Mouse (Mus musculus): Measurements from ENCODE around the gene Fam214b. TPM values are rescaled to one million over a fixed set of nuclear protein-coding genes. Genes with fewer than 3 reads are reported as not detected.
A peak's percentile ranks its signal among the peaks of the same experiment; 100 is the strongest.
"Not testable (repeated sequence)": the region's sequence is repeated elsewhere in the genome, so short reads cannot be mapped to it uniquely, and the experiment has no call there.

Gene Fam214b
- total and polyA plus RNA-seq, 2 experiments from 2014 or later = 32.3 to 48.7 TPM

- peak within 1 kb of the TSS; percentile 55 for H3K9ac ChIP-seq (replicated peaks; ENCODE audit: low read length, poor library complexity, severe bottlenecking)
- H3K27me3 ChIP-seq (ENCODE audit: insufficient read depth, low read length) = no peaks in the 10 kb centered on the region
- peak within 1 kb of the TSS; percentile 92 for H3K4me2 ChIP-seq (ENCODE audit: low read depth, low read length, poor library complexity, severe bottlenecking)
- peaks cover 4% of the 10 kb centered on the region; the same call in 1 of the 2 replicates for H3K4me1 ChIP-seq (ENCODE audit: insufficient read depth, low read length)
- TF ChIP-seq CTCF (IDR thresholded peaks at IDR 0.05) = no peak
- ATAC-seq (ENCODE audit: low FRiP score) (peak; percentile 85), DNase-seq (ENCODE audit: low spot score) (peak; percentile 83)
- H3K36me3 ChIP-seq (ENCODE audit: insufficient read depth, low read length) = no peaks in the 10 kb centered on the region
- under 1% methylated on average over 37 of the region's 37 CpGs for WGBS
- peak within 1 kb of the TSS; percentile 72 for H3K4me3 ChIP-seq (ENCODE audit: low read depth, low read length)
- no peaks in the 10 kb centered on the region for H3K9me3 ChIP-seq (ENCODE audit: low read length)
- H3K27ac ChIP-seq (ENCODE audit: low read depth, low read length) = no peak within 1 kb of the TSS
Observed at GRCm38 (mm10) chr4:43010161-43011038, 35.6 kb downstream of the Fam214b start, which contains the start of gene Fancg. TSS of gene Fancg (minus strand) at chr4:43010506.

GRCm38 (mm10) chr4:43005765-43006164 lies 40.3 kb downstream of the Fam214b start:
- Histone ChIP-seq H3K9me3 (ENCODE audit: low read length) (no peaks in the 10 kb centered on the region), H3K4me1 (ENCODE audit: insufficient read depth, low read length) (peaks cover 4% of the 10 kb centered on the region; the same call in 1 of the 2 replicates), H3K9ac (replicated peaks; ENCODE audit: low read length, poor library complexity, severe bottlenecking) (no peak overlapping the region), H3K4me2 (ENCODE audit: low read depth, low read length, poor library complexity, severe bottlenecking) (no peak overlapping the region), H3K4me3 (ENCODE audit: low read depth, low read length) (no peak overlapping the region), H3K27me3 (ENCODE audit: insufficient read depth, low read length) (no peaks in the 10 kb centered on the region), H3K36me3 (ENCODE audit: insufficient read depth, low read length) (no peaks in the 10 kb centered on the region), H3K27ac (ENCODE audit: low read depth, low read length) (no peak overlapping the region)
- 57% methylated on average over 2 of the region's 2 CpGs for WGBS
- TF ChIP-seq CTCF (IDR thresholded peaks at IDR 0.05) = peak; percentile 61
- no peak for ATAC-seq (ENCODE audit: low FRiP score)
- DNase-seq (ENCODE audit: low spot score) = peak; percentile 50

GRCm38 (mm10) chr4:43004951-43005350 lies 41.1 kb downstream of the Fam214b start:
- Histone ChIP-seq H3K27me3 (ENCODE audit: insufficient read depth, low read length) (no peaks in the 10 kb centered on the region), H3K4me2 (ENCODE audit: low read depth, low read length, poor library complexity, severe bottlenecking) (no peak overlapping the region), H3K4me1 (ENCODE audit: insufficient read depth, low read length) (peaks cover 4% of the 10 kb centered on the region; the same call in 1 of the 2 replicates), H3K9me3 (ENCODE audit: low read length) (no peaks in the 10 kb centered on the region), H3K27ac (ENCODE audit: low read depth, low read length) (no peak overlapping the region), H3K4me3 (ENCODE audit: low read depth, low read length) (no peak overlapping the region), H3K9ac (replicated peaks; ENCODE audit: low read length, poor library complexity, severe bottlenecking) (no peak overlapping the region), H3K36me3 (ENCODE audit: insufficient read depth, low read length) (no peaks in the 10 kb centered on the region)
- DNase-seq (ENCODE audit: low spot score) (no peak), ATAC-seq (ENCODE audit: low FRiP score) (no peak)
- WGBS = 90% methylated on average over 3 of the region's 3 CpGs
- TF ChIP-seq CTCF (IDR thresholded peaks at IDR 0.05) = no peak

GRCm38 (mm10) chr4:43002756-43003439 lies 43.1 kb downstream of the Fam214b start:
- no peaks in the 10 kb centered on the region for H3K9me3 ChIP-seq (ENCODE audit: low read length)
- H3K36me3 ChIP-seq (ENCODE audit: insufficient read depth, low read length) = no peaks in the 10 kb centered on the region
- H3K4me3 ChIP-seq (ENCODE audit: low read depth, low read length) = no peak overlapping the region
- peaks cover 7% of the 10 kb centered on the region; the same call in 1 of the 2 replicates for H3K4me1 ChIP-seq (ENCODE audit: insufficient read depth, low read length)
- 74% methylated on average over 12 of the region's 12 CpGs for WGBS
- no peaks in the 10 kb centered on the region for H3K27me3 ChIP-seq (ENCODE audit: insufficient read depth, low read length)
- H3K9ac ChIP-seq (replicated peaks; ENCODE audit: low read length, poor library complexity, severe bottlenecking) = no peak overlapping the region
- no peak for TF ChIP-seq CTCF (IDR thresholded peaks at IDR 0.05)
- no peak overlapping the region for H3K27ac ChIP-seq (ENCODE audit: low read depth, low read length)
- DNase-seq (ENCODE audit: low spot score) = no peak
- ATAC-seq (ENCODE audit: low FRiP score) = no peak
- H3K4me2 ChIP-seq (ENCODE audit: low read depth, low read length, poor library complexity, severe bottlenecking) = no peak overlapping the region

GRCm38 (mm10) chr4:43001272-43001671 lies 44.7 kb downstream of the Fam214b start:
- DNase-seq (ENCODE audit: low spot score) (no peak), ATAC-seq (ENCODE audit: low FRiP score) (no peak)
- no peaks in the 10 kb centered on the region for H3K27me3 ChIP-seq (ENCODE audit: insufficient read depth, low read length)
- H3K36me3 ChIP-seq (ENCODE audit: insufficient read depth, low read length) = no peaks in the 10 kb centered on the region
- WGBS = 89% methylated on average over 2 of the region's 2 CpGs
- peak overlapping the region; percentile 85 for H3K27ac ChIP-seq (ENCODE audit: low read depth, low read length)
- no peak overlapping the region for H3K4me3 ChIP-seq (ENCODE audit: low read depth, low read length)
- H3K9me3 ChIP-seq (ENCODE audit: low read length) = no peaks in the 10 kb centered on the region
- peaks cover 11% of the 10 kb centered on the region; the same call in 1 of the 2 replicates for H3K4me1 ChIP-seq (ENCODE audit: insufficient read depth, low read length)
- no peak for TF ChIP-seq CTCF (IDR thresholded peaks at IDR 0.05)
- no peak overlapping the region for H3K4me2 ChIP-seq (ENCODE audit: low read depth, low read length, poor library complexity, severe bottlenecking)
- no peak overlapping the region for H3K9ac ChIP-seq (replicated peaks; ENCODE audit: low read length, poor library complexity, severe bottlenecking)

- WGBS = under 1% methylated on average over 50 of the region's 56 CpGs
- DNase-seq (ENCODE audit: low spot score) (peak; percentile 100), ATAC-seq (ENCODE audit: low FRiP score) (peak; percentile 98)
- not testable (repeated sequence) for H3K27me3 ChIP-seq (ENCODE audit: insufficient read depth, low read length); H3K36me3 ChIP-seq (ENCODE audit: insufficient read depth, low read length); H3K9me3 ChIP-seq (ENCODE audit: low read length)
- peak within 1 kb of the TSS; percentile 98 for H3K9ac ChIP-seq (replicated peaks; ENCODE audit: low read length, poor library complexity, severe bottlenecking)
- peaks cover 11% of the 10 kb centered on the region; the same call in 1 of the 2 replicates for H3K4me1 ChIP-seq (ENCODE audit: insufficient read depth, low read length)
- peak within 1 kb of the TSS; percentile 82 for H3K4me2 ChIP-seq (ENCODE audit: low read depth, low read length, poor library complexity, severe bottlenecking)
- peak within 1 kb of the TSS; percentile 97 for H3K4me3 ChIP-seq (ENCODE audit: low read depth, low read length)
- peak within 1 kb of the TSS; percentile 99 for H3K27ac ChIP-seq (ENCODE audit: low read depth, low read length)
Observed at GRCm38 (mm10) chr4:43000141-43000986, 45.7 kb downstream of the Fam214b start, which contains the start of gene Vcp. TSS of gene Vcp (minus strand) at chr4:43000507.
